Mouse (Mus musculus) hindbrain, embryonic 11.5 days (tissue): Measurements from ENCODE around the gene Sh3pxd2b. TPM values are rescaled to one million over a fixed set of nuclear protein-coding genes. Genes with fewer than 3 reads are reported as not detected.
A peak's percentile ranks its signal among the peaks of the same experiment; 100 is the strongest.

Source experiments
- ATAC-seq: fragments of 200-750 bp; cut with Nextera tagmentation; 2 replicates; pipeline ENCODE4 v1.8.0; 2017; ENCODE audit warnings: mild to moderate bottlenecking, moderate TSS enrichment, moderate library complexity; ENCODE audit not compliant: low FRiP score
- DNase-seq: peaks from one replicate; pipeline ENCODE4 v3.0.0-alpha.2; 2015; ENCODE audit warnings: low spot score
- H3K27ac ChIP-seq: fragments of 300-500 bp; sonication (generic); 2 replicates; pipeline ENCODE4 v1.5.1; 2014; ENCODE audit warnings: mild to moderate bottlenecking, low read depth, low read length
- H3K27me3 ChIP-seq: fragments of 300-500 bp; sonication (generic); 2 replicates; pipeline ENCODE4 v1.6.1; 2014; ENCODE audit warnings: mild to moderate bottlenecking, low read length, moderate library complexity, mixed read lengths; ENCODE audit not compliant: control insufficient read depth, insufficient read depth
- H3K36me3 ChIP-seq: fragments of 300-500 bp; sonication (generic); 2 replicates; pipeline ENCODE4 v1.6.1; 2014; ENCODE audit warnings: mild to moderate bottlenecking, low read length, moderate library complexity, mixed read lengths; ENCODE audit not compliant: control insufficient read depth, insufficient read depth
- H3K4me1 ChIP-seq: fragments of 300-500 bp; sonication (generic); replicated peaks from 2 replicates; pipeline ENCODE4 v1.6.1; 2014; ENCODE audit warnings: low read length, mixed read lengths; ENCODE audit not compliant: control insufficient read depth, insufficient read depth
- H3K4me2 ChIP-seq: fragments of 300-500 bp; sonication (generic); replicated peaks from 2 replicates; pipeline ENCODE4 v1.6.1; 2014; ENCODE audit warnings: mild to moderate bottlenecking, low read depth, low read length
- H3K4me3 ChIP-seq: fragments of 300-500 bp; sonication (generic); 2 replicates; pipeline ENCODE4 v1.5.1; 2014; ENCODE audit warnings: low read depth, low read length
- H3K9ac ChIP-seq: fragments of 300-500 bp; sonication (generic); 2 replicates; pipeline ENCODE4 v1.6.1; 2014; ENCODE audit warnings: low read depth, low read length
- H3K9me3 ChIP-seq: fragments of 300-500 bp; sonication (generic); 2 replicates; pipeline ENCODE4 v1.6.1; 2016; ENCODE audit warnings: low read length; ENCODE audit not compliant: control insufficient read depth
- WGBS: fragments of 180-500 bp; shearing (Covaris S2); extraction: QIAGEN DNeasy Blood & Tissue Kit; methylation state at CpG from one replicate; pipeline ENCODE4 v1.1.7; 2014; 5-methylcytosine and 5-hydroxymethylcytosine counted together
- polyA plus RNA-seq: library from polyadenylated mRNA; unstranded; fragments of >200 nt; fragmentation: Nextera tagmentation; extraction: Ambion mirVana; gene quantifications from 2 replicates; pipeline ENCODE4 v1.2.1, GENCODE M21; 2014

Sh3pxd2b gene
- polyA plus RNA-seq, 1 experiment from 2014 or later, result 24.2 TPM

DNA sequence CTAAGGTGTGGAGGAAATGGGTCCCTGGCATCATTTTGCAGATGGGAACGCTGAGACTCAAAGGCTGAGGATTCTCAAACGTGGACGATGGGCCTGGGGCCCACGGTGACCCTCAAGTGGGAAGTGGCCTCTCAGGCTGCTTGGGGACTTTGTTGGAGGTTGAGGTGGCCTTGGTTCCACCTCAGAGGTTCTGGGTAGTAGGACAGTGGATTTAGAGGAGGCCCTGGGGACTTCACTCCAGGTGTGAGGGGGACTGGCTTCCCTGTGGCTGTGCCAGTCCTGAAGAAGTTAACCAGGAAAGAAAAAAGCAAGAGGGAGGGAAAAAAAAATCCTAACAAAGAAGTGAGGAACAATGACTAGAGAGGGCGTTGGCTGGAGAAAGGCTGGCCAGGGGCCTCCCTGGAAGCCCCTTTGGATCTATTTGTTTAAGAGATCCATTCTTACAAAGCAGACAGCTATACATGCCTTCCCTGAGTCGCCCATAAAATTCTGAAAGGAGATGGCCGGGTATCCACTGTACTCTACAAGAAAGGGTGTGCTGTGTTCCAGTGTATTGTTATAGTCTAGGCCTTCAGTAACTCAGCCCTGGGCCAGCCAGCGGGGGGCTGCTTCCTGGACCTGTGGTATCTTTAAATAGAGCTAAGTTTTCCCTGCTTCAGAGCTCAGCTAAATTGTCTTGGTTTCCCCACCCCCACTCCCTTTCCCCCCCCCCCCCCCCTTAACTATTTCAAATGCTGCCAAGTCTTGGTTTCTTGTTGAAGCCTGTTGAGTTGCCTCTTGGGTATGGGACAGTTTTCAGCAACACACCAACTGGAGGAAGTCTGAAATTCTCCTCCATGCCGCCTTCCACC, 1.0 kb downstream of the Sh3pxd2b start:
- H3K4me1 ChIP-seq, result peaks cover 8% of the 10 kb centered on the region
- peaks cover 2% of the 10 kb centered on the region; the same call in 1 of the 2 replicates for H3K36me3 ChIP-seq
- DNase-seq (peak; percentile 43), ATAC-seq (peak; percentile 6; the same call in 1 of the 2 replicates)
- H3K4me3 ChIP-seq, result peak overlapping the region; percentile 89
- H3K9me3 ChIP-seq, result no peaks in the 10 kb centered on the region
- peak overlapping the region; percentile 97 for H3K9ac ChIP-seq
- no peaks in the 10 kb centered on the region for H3K27me3 ChIP-seq
- H3K27ac ChIP-seq, result peak overlapping the region; percentile 79; the same call in 1 of the 2 replicates
- 21% methylated on average over 9 of the region's 9 CpGs for WGBS
- H3K4me2 ChIP-seq, result peak overlapping the region; percentile 84

DNA sequence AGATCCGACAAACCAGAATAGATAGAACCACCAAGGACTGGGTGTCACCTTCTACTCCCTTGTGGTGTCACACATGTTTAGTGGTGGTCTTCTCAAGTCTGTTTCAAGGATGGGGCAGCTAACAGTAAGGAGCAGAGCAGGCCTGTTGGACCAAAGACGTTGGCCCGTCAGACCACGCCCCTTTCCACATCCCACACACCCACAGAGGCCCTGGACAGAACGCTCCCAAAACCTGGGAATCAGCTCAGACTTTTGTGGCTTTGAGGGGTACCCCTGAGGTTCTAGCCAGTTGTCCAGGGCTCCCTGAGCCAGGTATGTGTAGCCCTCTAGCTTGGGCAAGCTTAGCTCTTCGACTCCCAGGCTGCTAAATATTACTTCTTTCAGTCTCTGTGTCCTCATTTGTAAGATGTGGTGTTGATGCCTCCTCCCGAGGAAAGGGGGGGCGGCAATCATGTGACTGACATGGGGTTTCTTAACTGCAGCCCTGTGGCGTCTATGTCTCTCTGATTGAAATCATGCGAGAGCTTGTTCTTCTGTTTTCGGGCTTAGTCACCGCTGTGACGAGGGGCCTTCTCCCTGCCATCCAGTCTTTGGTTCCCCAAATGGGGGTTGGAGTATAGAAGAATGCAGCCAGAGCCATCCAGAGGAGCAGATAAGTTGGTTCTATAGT, 1.8 kb downstream of the Sh3pxd2b start:
- no peak overlapping the region for H3K27ac ChIP-seq
- H3K4me3 ChIP-seq, result peak overlapping the region; percentile 89; the same call in 1 of the 2 replicates
- peaks cover 2% of the 10 kb centered on the region; the same call in 1 of the 2 replicates for H3K36me3 ChIP-seq
- H3K27me3 ChIP-seq, result no peaks in the 10 kb centered on the region
- no peak overlapping the region; the same call in 1 of the 2 replicates for H3K9ac ChIP-seq
- peak; percentile 38 for DNase-seq
- peak overlapping the region; percentile 84 for H3K4me2 ChIP-seq
- H3K9me3 ChIP-seq, result no peaks in the 10 kb centered on the region
- H3K4me1 ChIP-seq, result peaks cover 8% of the 10 kb centered on the region
- 72% methylated on average over 13 of the region's 13 CpGs for WGBS
- ATAC-seq, result no peak

GRCm38 (mm10) chr11:32352946-32353345, 5.3 kb downstream of the Sh3pxd2b start:
- WGBS, result 80% methylated on average over 6 of the region's 6 CpGs
- Histone ChIP-seq H3K4me1 (peaks cover 3% of the 10 kb centered on the region; the same call in 1 of the 2 replicates), H3K4me2 (no peak overlapping the region), H3K27ac (no peak overlapping the region), H3K4me3 (no peak overlapping the region), H3K9ac (no peak overlapping the region), H3K27me3 (no peaks in the 10 kb centered on the region), H3K36me3 (peaks cover 2% of the 10 kb centered on the region; the same call in 1 of the 2 replicates), H3K9me3 (no peaks in the 10 kb centered on the region)
- DNase-seq, result no peak
- ATAC-seq, result no peak

GRCm38 (mm10) chr11:32355377-32355776, 7.8 kb downstream of the Sh3pxd2b start:
- ATAC-seq, result no peak

DNA sequence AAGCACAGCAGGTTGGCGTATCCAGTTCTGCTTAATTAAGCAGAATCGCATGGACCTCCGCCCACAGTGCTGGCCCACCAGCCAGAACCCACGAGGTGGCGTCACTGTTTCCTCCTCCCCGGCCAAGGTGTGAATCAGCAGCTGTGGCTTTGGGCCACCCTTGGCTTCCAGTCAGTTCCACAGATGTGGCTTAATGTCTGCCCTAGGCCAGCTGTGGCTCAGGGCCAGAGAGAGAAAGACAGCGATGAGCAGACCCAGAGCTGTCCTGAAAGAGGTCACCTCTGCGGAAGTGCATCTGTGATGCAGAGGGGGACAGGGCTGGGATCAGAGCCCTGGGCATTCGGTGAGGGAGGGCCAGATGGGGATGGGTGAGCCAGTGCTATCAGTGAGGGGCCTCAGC, 10.1 kb downstream of the Sh3pxd2b start:
- Histone ChIP-seq H3K9ac (no peak overlapping the region), H3K4me3 (no peak overlapping the region), H3K4me1 (no peaks in the 10 kb centered on the region), H3K36me3 (no peaks in the 10 kb centered on the region), H3K9me3 (no peaks in the 10 kb centered on the region), H3K27me3 (no peaks in the 10 kb centered on the region), H3K4me2 (no peak overlapping the region), H3K27ac (no peak overlapping the region)
- WGBS, result 67% methylated on average over 9 of the region's 9 CpGs
- DNase-seq (no peak), ATAC-seq (peak; percentile 46; the same call in 1 of the 2 replicates)

More at GRCm38 (mm10) chr11:32355377-32355776, 7.8 kb downstream of the Sh3pxd2b start:
- no peak overlapping the region for H3K9ac ChIP-seq
- no peaks in the 10 kb centered on the region for H3K9me3 ChIP-seq
- no peaks in the 10 kb centered on the region for H3K27me3 ChIP-seq
- no peak overlapping the region for H3K4me2 ChIP-seq
- 88% methylated on average over 1 of the region's 1 CpGs for WGBS
- peaks cover 2% of the 10 kb centered on the region; the same call in 1 of the 2 replicates for H3K36me3 ChIP-seq
- no peaks in the 10 kb centered on the region for H3K4me1 ChIP-seq
- no peak for DNase-seq
- H3K4me3 ChIP-seq, result no peak overlapping the region
- H3K27ac ChIP-seq, result no peak overlapping the region

- no peak overlapping the region for H3K4me3 ChIP-seq
- H3K27me3 ChIP-seq, result no peaks in the 10 kb centered on the region
- H3K36me3 ChIP-seq, result no peaks in the 10 kb centered on the region
- H3K27ac ChIP-seq, result no peak overlapping the region
- WGBS, result 83% methylated on average over 6 of the region's 6 CpGs
- no peaks in the 10 kb centered on the region for H3K9me3 ChIP-seq
- no peaks in the 10 kb centered on the region for H3K4me1 ChIP-seq
- H3K4me2 ChIP-seq, result no peak overlapping the region
- no peak for DNase-seq
- ATAC-seq, result no peak
- H3K9ac ChIP-seq, result no peak overlapping the region
These were observed 10.8 kb downstream of the Sh3pxd2b start for GRCm38 (mm10) chr11:32358399-32358798.

DNA sequence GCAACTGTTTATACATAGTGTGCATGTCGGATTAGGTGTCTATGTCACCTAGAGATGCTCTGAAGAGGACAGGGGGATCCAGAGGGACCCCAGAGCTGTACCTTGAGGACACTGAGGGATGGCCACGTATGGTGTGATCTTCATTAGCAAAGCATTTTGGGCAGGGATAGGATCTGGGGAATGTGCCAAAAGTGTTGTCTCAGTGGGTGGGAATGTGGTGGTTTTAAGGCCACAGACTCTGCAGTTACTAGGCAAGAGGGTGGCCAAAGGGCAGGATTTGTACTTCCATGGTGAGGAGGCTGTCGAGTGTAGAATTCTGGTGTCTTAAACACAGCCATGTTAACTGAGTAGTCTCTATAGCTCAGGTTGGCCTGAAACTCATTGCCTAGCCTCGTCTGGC, 11.9 kb downstream of the Sh3pxd2b start:
- H3K9me3 ChIP-seq, result no peaks in the 10 kb centered on the region
- H3K9ac ChIP-seq, result no peak overlapping the region
- no peaks in the 10 kb centered on the region for H3K36me3 ChIP-seq
- no peak overlapping the region for H3K4me2 ChIP-seq
- no peak for DNase-seq
- no peak for ATAC-seq
- H3K27me3 ChIP-seq, result no peaks in the 10 kb centered on the region
- no peaks in the 10 kb centered on the region for H3K4me1 ChIP-seq
- no peak overlapping the region for H3K27ac ChIP-seq
- H3K4me3 ChIP-seq, result no peak overlapping the region
- WGBS, result 89% methylated on average over 4 of the region's 4 CpGs

DNA sequence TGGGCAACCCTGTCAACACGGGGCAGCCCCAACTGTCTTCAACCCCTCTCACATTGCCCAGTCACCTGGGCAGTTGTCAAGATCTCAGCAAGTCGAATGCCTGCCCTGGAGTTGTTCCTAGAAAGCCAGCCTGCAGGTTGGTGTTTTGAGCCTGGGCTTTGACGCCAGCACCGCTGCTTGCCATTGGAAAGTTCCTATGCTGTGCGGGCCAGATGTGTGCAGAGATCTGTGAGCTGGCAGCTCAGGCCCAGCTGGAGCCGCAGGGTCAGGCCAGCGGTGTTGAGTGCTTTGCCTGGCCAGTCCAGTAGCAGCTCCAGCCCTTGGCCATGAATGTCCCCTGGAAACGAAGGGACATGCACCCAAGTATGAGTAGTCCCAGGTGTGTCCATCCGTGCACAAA, 14.2 kb downstream of the Sh3pxd2b start:
- WGBS, result 92% methylated on average over 9 of the region's 9 CpGs
- Histone ChIP-seq H3K4me1 (no peaks in the 10 kb centered on the region), H3K9ac (no peak overlapping the region), H3K9me3 (no peaks in the 10 kb centered on the region), H3K4me3 (no peak overlapping the region), H3K4me2 (no peak overlapping the region), H3K27ac (no peak overlapping the region), H3K27me3 (no peaks in the 10 kb centered on the region), H3K36me3 (no peaks in the 10 kb centered on the region)
- no peak for ATAC-seq
- no peak for DNase-seq
